Mouse (Mus musculus) erythroblast, embryonic 14.5 days (primary cell): ENCODE results near the gene Kmt2d. TPM values are rescaled to one million over a fixed set of nuclear protein-coding genes. Genes with fewer than 3 reads are reported as not detected.

Source experiments
- H3K27me3 ChIP-seq: 2 replicates; pipeline ENCODE4 v1.6.1; 2012; ENCODE audit warnings: inconsistent platforms; ENCODE audit not compliant: control insufficient read depth
- H3K36me3 ChIP-seq: 2 replicates; pipeline ENCODE4 v1.6.1; 2012; ENCODE audit warnings: mild to moderate bottlenecking, inconsistent platforms; ENCODE audit not compliant: control insufficient read depth
- H3K4me1 ChIP-seq: 2 replicates; pipeline ENCODE4 v1.6.1; 2012; ENCODE audit warnings: inconsistent platforms; ENCODE audit not compliant: control insufficient read depth
- H3K4me3 ChIP-seq: replicated peaks from 2 replicates; pipeline ENCODE3; 2012; ENCODE audit warnings: moderate library complexity, mild to moderate bottlenecking, inconsistent platforms
- H3K9me3 ChIP-seq: 2 replicates; pipeline ENCODE4 v1.6.1; 2012; ENCODE audit warnings: low read length, inconsistent platforms, mixed read lengths; ENCODE audit not compliant: control insufficient read depth
- GATA1 ChIP-seq: IDR thresholded peaks from 2 replicates; pipeline ENCODE4 v1.6.1; 2012; ENCODE audit warnings: low read length, inconsistent platforms, mixed read lengths
- TAL1 ChIP-seq: IDR thresholded peaks from 3 replicates; pipeline ENCODE4 v1.6.1; 2012; ENCODE audit warnings: low read length, inconsistent platforms, mixed read lengths
- polyA plus RNA-seq: library from polyadenylated mRNA; stranded (reverse); fragments of >175 nt; gene quantifications from 2 replicates; pipeline ENCODE4 v1.2.3, GENCODE M21; 2012

Kmt2d gene
- polyA plus RNA-seq, 1 experiment = 2.6 TPM

GRCm38 (mm10) chr15:98797835-98798492, 73.0 kb downstream of the Kmt2d start:
- Histone ChIP-seq H3K4me1 (no peaks in the 10 kb centered on the region), H3K27me3 (peaks cover 100% of the 10 kb centered on the region), H3K9me3 (no peaks in the 10 kb centered on the region; the same call in 1 of the 2 replicates), H3K4me3 (no peak overlapping the region), H3K36me3 (no peaks in the 10 kb centered on the region)
- no peak for TF ChIP-seq GATA1
- TF ChIP-seq TAL1 = no peak

DNA sequence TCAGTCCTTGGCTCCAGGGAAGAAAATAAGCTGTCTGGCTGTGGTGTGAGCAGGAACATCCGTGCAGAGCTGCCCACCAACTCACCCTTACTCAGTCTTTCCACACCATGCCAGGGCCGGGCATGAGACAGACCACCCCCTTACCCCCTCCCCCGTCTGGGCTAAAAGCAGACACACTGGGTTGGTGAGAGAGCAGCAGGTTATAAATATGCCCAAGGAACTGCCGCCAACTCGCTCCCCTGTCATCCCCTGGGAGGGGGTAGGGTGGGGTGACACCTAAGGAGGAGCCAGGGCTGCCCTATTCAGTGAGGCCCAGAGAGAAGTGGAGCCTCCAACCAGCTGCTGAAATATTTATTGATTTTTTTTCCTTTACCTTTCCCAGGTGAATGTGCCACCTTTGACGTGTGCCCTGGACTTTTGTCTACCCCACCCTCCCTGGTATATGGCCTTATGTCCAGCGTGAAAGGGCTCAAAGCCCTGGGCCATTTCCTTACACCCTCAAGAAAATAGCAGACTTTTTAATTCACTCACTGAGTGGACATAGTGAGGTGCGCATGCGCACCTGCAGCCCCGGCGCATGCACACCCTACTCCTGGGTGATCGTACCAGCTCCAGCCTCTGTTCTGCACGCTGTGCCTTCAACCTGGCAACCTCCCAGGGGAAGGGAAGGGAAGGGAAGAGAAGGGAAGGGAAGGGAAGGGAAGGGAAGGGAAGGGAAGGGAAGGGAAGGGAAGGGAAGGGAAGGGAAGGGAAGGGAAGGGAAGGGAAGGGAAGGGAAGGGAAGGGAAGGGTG, 74.0 kb downstream of the Kmt2d start:
- no peaks in the 10 kb centered on the region for H3K36me3 ChIP-seq
- no peak overlapping the region for H3K4me3 ChIP-seq
- H3K27me3 ChIP-seq = peaks cover 100% of the 10 kb centered on the region
- no peak for TF ChIP-seq GATA1
- TF ChIP-seq TAL1 = no peak
- H3K4me1 ChIP-seq = peaks cover 3% of the 10 kb centered on the region; the same call in 1 of the 2 replicates
- H3K9me3 ChIP-seq = peaks cover 7% of the 10 kb centered on the region; the same call in 1 of the 2 replicates

DNA sequence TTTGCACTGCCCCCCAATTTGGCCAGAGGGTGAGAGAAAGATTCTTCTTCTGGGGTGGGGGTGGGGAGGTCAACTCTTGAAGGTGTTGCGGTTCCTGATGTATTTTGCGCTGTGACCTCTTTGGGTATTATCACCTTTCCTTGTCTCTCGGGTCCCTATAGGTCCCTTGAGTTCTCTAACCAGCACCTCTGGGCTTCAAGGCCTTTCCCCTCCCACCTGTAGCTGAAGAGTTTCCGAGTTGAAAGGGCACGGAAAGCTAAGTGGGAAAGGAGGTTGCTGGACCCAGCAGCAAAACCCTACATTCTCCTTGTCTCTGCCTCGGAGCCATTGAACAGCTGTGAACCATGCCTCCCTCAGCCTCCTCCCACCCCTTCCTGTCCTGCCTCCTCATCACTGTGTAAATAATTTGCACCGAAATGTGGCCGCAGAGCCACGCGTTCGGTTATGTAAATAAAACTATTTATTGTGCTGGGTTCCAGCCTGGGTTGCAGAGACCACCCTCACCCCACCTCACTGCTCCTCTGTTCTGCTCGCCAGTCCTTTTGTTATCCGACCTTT, 77.8 kb downstream of the Kmt2d start:
- Histone ChIP-seq H3K27me3 (peaks cover 100% of the 10 kb centered on the region), H3K4me3 (no peak overlapping the region), H3K9me3 (peaks cover 16% of the 10 kb centered on the region; the same call in 1 of the 2 replicates), H3K36me3 (no peaks in the 10 kb centered on the region), H3K4me1 (peaks cover 3% of the 10 kb centered on the region; the same call in 1 of the 2 replicates)
- no peak for TF ChIP-seq GATA1
- TF ChIP-seq TAL1 = no peak

DNA sequence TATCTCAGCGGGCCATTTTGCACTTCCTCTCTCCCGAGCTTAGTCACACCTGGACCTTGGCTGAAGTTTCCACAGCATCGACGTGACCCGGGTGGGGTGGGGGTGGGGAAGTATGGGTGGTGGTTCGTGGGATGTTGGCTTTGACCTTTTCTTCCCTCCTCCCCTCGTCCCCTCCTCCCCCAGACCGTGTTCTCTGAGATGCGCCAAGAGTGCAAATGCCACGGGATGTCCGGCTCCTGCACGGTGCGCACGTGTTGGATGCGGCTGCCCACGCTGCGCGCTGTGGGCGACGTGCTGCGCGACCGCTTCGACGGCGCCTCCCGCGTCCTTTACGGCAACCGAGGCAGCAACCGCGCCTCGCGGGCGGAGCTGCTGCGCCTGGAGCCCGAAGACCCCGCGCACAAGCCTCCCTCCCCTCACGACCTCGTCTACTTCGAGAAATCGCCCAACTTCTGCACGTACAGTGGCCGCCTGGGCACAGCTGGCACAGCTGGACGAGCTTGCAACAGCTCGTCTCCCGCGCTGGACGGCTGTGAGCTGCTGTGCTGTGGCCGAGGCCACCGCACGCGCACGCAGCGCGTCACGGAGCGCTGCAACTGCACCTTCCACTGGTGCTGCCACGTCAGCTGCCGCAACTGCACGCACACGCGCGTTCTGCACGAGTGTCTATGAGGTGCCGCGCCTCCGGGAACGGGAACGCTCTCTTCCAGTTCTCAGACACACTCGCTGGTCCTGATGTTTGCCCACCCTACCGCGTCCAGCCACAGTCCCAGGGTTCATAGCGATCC, 78.6 kb downstream of the Kmt2d start:
- Histone ChIP-seq H3K27me3 (peaks cover 100% of the 10 kb centered on the region), H3K9me3 (peaks cover 16% of the 10 kb centered on the region; the same call in 1 of the 2 replicates), H3K4me3 (no peak overlapping the region), H3K36me3 (no peaks in the 10 kb centered on the region), H3K4me1 (peaks cover 3% of the 10 kb centered on the region; the same call in 1 of the 2 replicates)
- TF ChIP-seq GATA1 = no peak
- TF ChIP-seq TAL1 = no peak

DNA sequence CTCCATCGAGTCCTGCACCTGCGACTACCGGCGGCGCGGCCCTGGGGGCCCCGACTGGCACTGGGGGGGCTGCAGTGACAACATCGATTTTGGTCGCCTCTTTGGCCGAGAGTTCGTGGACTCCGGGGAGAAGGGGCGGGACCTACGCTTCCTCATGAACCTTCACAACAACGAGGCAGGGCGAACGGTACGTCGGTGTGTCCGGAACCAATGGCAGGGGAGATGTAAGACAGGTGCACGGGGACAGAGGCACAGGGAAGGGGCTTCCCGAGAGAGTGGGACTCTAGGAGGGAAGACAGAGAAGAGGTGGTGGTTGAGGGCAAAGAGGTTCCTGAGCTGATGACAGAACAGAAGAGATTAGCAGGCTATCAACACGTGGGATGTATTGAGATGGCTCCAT, 79.2 kb downstream of the Kmt2d start:
- Histone ChIP-seq H3K27me3 (peaks cover 97% of the 10 kb centered on the region), H3K9me3 (peaks cover 16% of the 10 kb centered on the region; the same call in 1 of the 2 replicates), H3K36me3 (no peaks in the 10 kb centered on the region), H3K4me1 (peaks cover 3% of the 10 kb centered on the region; the same call in 1 of the 2 replicates), H3K4me3 (no peak overlapping the region)
- TF ChIP-seq GATA1 = no peak
- TF ChIP-seq TAL1 = no peak

GRCm38 (mm10) chr15:98791221-98791620, 79.8 kb downstream of the Kmt2d start:
- no peak for TF ChIP-seq TAL1
- no peak for TF ChIP-seq GATA1
- Histone ChIP-seq H3K4me3 (no peak overlapping the region), H3K9me3 (peaks cover 16% of the 10 kb centered on the region; the same call in 1 of the 2 replicates), H3K4me1 (peaks cover 3% of the 10 kb centered on the region; the same call in 1 of the 2 replicates), H3K36me3 (no peaks in the 10 kb centered on the region), H3K27me3 (peaks cover 93% of the 10 kb centered on the region)

GRCm38 (mm10) chr15:98790761-98791160, 80.2 kb downstream of the Kmt2d start:
- Histone ChIP-seq H3K4me1 (peaks cover 3% of the 10 kb centered on the region; the same call in 1 of the 2 replicates), H3K36me3 (no peaks in the 10 kb centered on the region), H3K27me3 (peaks cover 92% of the 10 kb centered on the region), H3K9me3 (peaks cover 18% of the 10 kb centered on the region; the same call in 1 of the 2 replicates), H3K4me3 (no peak overlapping the region)
- TF ChIP-seq GATA1 (no peak), TAL1 (no peak)
